8 mouse cellular contexts compared by ENCODE assay signal in genomic region chr8:129263211-129263927, GRCm38 (mm10). TPM values are rescaled to one million over a fixed set of nuclear protein-coding genes. Genes with fewer than 3 reads are reported as not detected.
A peak's percentile ranks its signal among the peaks of the same experiment; 100 is the strongest.
DNase-seq lines count a peak whose midpoint lies in the region; ATAC-seq and TF ChIP-seq lines count a peak whose summit lies in the region.
"Not testable (repeated sequence)": the region's sequence is repeated elsewhere in the genome, so short reads cannot be mapped to it uniquely, and the experiment has no call there.

No protein-coding gene starts in this region.

- not testable (repeated sequence) for H3K36me3 ChIP-seq in hindbrain, embryonic 11.5 days (ENCODE audit: control insufficient read depth, insufficient read depth, low read length); lung, postnatal 0 days (ENCODE audit: insufficient read depth, low read length)

- peak; percentile 78 for DNase-seq in Muller cell, postnatal 12 days (ENCODE audit: inconsistent ontology term)
- peak; percentile 74 for DNase-seq in cerebellum, adult 9-11 months
- DNase-seq in frontal cortex, adult 2 months (ENCODE audit: extremely low spot score in 1 of 2, low spot score in 1 of 2): peak; percentile 79 to 87
- peak; percentile 71 for DNase-seq in hindbrain, embryonic 11.5 days (ENCODE audit: low spot score)
- peak; percentile 79 to 82 for DNase-seq in layer of hippocampus, postnatal 10 days (ENCODE audit: low spot score in 2 of 2)
- peak; percentile 69 for DNase-seq in lung, postnatal 0 days (ENCODE audit: low spot score)
- DNase-seq in ovary, postnatal 10 days (ENCODE audit: low spot score): peak; percentile 31
- peak; percentile 53 to 67 for DNase-seq in thymus, postnatal 10 days (ENCODE audit: low spot score in 2 of 2)

- TF ChIP-seq EP300 in lung, postnatal 0 days (IDR thresholded peaks at IDR 0.05): not testable (repeated sequence)

- H3K4me3 ChIP-seq in hindbrain, embryonic 11.5 days (ENCODE audit: low read depth, low read length): peak overlapping the region; percentile 47
- peak overlapping the region; percentile 42 for H3K4me3 ChIP-seq in lung, postnatal 0 days (ENCODE audit: low read depth, low read length)

- H3K9me3 ChIP-seq in hindbrain, embryonic 11.5 days (ENCODE audit: control insufficient read depth, low read length); lung, postnatal 0 days (ENCODE audit: low read length): not testable (repeated sequence)

- peak overlapping the region; percentile 47; the same call in 1 of the 2 replicates for H3K9ac ChIP-seq in hindbrain, embryonic 11.5 days (ENCODE audit: low read depth, low read length)
- H3K9ac ChIP-seq in lung, postnatal 0 days (replicated peaks; ENCODE audit: low read depth): 0 out of 2 replicates have a peak overlapping the region, but pooled peaks have one; percentile 16

- H3K4me1 ChIP-seq in hindbrain, embryonic 11.5 days (replicated peaks; ENCODE audit: control insufficient read depth, insufficient read depth, low read length); lung, postnatal 0 days (ENCODE audit: insufficient read depth, low read depth, low read length): not testable (repeated sequence)

- WGBS in hindbrain, embryonic 11.5 days: 2% methylated on average over 23 of the region's 24 CpGs
- under 1% methylated on average over 22 of the region's 24 CpGs for WGBS in lung, postnatal 0 days

- ATAC-seq in hindbrain, embryonic 11.5 days (ENCODE audit: low FRiP score): peak; percentile 99
- peak; percentile 96 for ATAC-seq in lung, postnatal 0 days

- peak overlapping the region; percentile 52 for H3K4me2 ChIP-seq in hindbrain, embryonic 11.5 days (replicated peaks; ENCODE audit: low read depth, low read length)
- peak overlapping the region; percentile 62 for H3K4me2 ChIP-seq in lung, postnatal 0 days (replicated peaks; ENCODE audit: low read depth, low read length)

- TF ChIP-seq CTCF in lung, postnatal 0 days (IDR thresholded peaks at IDR 0.05): not testable (repeated sequence)

- not testable (repeated sequence) for H3K27me3 ChIP-seq in hindbrain, embryonic 11.5 days (ENCODE audit: control insufficient read depth, insufficient read depth, low read length); lung, postnatal 0 days (replicated peaks; ENCODE audit: insufficient read depth, low read length)

- not testable (repeated sequence) for H3K27ac ChIP-seq in hindbrain, embryonic 11.5 days (ENCODE audit: low read depth, low read length); lung, postnatal 0 days (ENCODE audit: low read length)

RNA-seq across cellular contexts. Expression of gene 2610044O15Rik8, which starts 29.2 kb away (rescaled TPM):
- 14.5 and 17.0 TPM in 2 replicates for polyA plus RNA-seq in frontal cortex, adult 2 months (2012; rRNA removed)
- polyA plus RNA-seq in hindbrain, embryonic 11.5 days (2014; fragmentation: Nextera tagmentation; extraction: Ambion mirVana): 28.2 and 28.6 TPM in 2 replicates
- total RNA-seq in layer of hippocampus, postnatal 10 days (2021): 10 to 100 TPM; 20.1 to 23.0 TPM
- polyA plus RNA-seq in lung, postnatal 0 days (2015; fragmentation: Nextera tagmentation; extraction: Ambion mirVana): 20.6 and 21.8 TPM in 2 replicates

Comparison
In these comparisons a context has a peak if more than half of its experiments do, and no peak if none do; other contexts are left out.
1. DNase-seq: peak in every context shown above with its lines; median percentile 83 in frontal cortex, adult 2 months; 80 in layer of hippocampus, postnatal 10 days; 78 in Muller cell, postnatal 12 days; 74 in cerebellum, adult 9-11 months; 71 in hindbrain, embryonic 11.5 days; 69 in lung, postnatal 0 days; 60 in thymus, postnatal 10 days; 31 in ovary, postnatal 10 days.